Mouse (Mus musculus) lung, postnatal 25 days (tissue): ENCODE data around the gene Gm6205.
"Not testable (repeated sequence)": the region's sequence is repeated elsewhere in the genome, so short reads cannot be mapped to it uniquely, and the experiment has no call there.

Source experiments
- DNase-seq: peaks from one replicate; pipeline ENCODE4 v3.0.0; 2022; ENCODE audit warnings: low spot score

The Gm6205 gene

GRCm38 (mm10) chr5:94648082-94648481 lies at the start of gene Gm6205:
Gm6205 (plus strand) TSS chr5:94648382.
- not testable (repeated sequence) for DNase-seq

DNA sequence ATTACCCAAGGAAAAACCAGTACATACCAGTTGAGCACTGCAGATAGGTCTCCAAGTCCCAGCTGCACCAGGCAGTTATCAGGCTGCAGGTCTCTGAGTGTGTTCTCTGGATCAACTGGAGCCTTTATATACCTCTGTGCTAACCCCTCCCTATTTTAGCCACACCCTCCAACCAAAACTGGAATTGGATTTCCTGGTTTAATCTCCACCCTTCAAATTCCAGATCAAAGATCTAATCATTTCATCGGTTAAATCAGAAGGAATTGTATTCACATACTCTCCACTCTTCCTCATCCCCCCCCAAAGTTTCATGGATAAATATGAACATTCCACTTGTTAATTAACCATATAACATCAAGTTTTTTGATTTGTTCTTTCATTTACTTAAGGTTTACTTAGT lies 31.9 kb upstream of the Gm6205 start, which contains the start of gene Gm3147:
TSS of gene Gm3147 (minus strand) at position 101 of the 400 bp plus-strand sequence.
- not testable (repeated sequence) for DNase-seq

- DNase-seq: not testable (repeated sequence)
Measured at GRCm38 (mm10) chr5:94623679-94624078, 24.5 kb upstream of the Gm6205 start, which contains the start of gene Gm6509. Gm6509 (plus strand) TSS chr5:94623979.
